Mouse (Mus musculus) kidney, embryonic 16.5 days (tissue): ENCODE measurements around the gene Acot5. TPM values are rescaled to one million over a fixed set of nuclear protein-coding genes. Genes with fewer than 3 reads are reported as not detected.
"Not testable (repeated sequence)": the region's sequence is repeated elsewhere in the genome, so short reads cannot be mapped to it uniquely, and the experiment has no call there.

Experiments used
- ATAC-seq: fragments of 200-750 bp; cut with Nextera tagmentation; 2 replicates; pipeline ENCODE4 v1.8.0; 2017; ENCODE audit warnings: moderate TSS enrichment; ENCODE audit not compliant: low FRiP score, low TSS enrichment
- H3K27ac ChIP-seq: fragments of 300-500 bp; sonication (generic); 2 replicates; pipeline ENCODE4 v1.5.1; 2014; ENCODE audit warnings: low read length
- H3K27me3 ChIP-seq: fragments of 300-500 bp; sonication (generic); 2 replicates; pipeline ENCODE4 v1.6.1; 2014; ENCODE audit warnings: low read length, control low read depth, mixed read lengths; ENCODE audit not compliant: insufficient read depth
- H3K36me3 ChIP-seq: fragments of 300-500 bp; sonication (generic); 2 replicates; pipeline ENCODE4 v1.6.1; 2014; ENCODE audit warnings: low read length, control low read depth, mixed read lengths; ENCODE audit not compliant: insufficient read depth
- H3K4me1 ChIP-seq: fragments of 300-500 bp; sonication (generic); 2 replicates; pipeline ENCODE4 v1.6.1; 2014; ENCODE audit warnings: low read length, control low read depth, mixed read lengths; ENCODE audit not compliant: insufficient read depth
- H3K4me2 ChIP-seq: fragments of 300-500 bp; sonication (generic); replicated peaks from 2 replicates; pipeline ENCODE4 v1.6.1; 2014; ENCODE audit warnings: low read depth, low read length
- H3K4me3 ChIP-seq: fragments of 300-500 bp; sonication (generic); 2 replicates; pipeline ENCODE4 v1.5.1; 2014; ENCODE audit warnings: mild to moderate bottlenecking, low read length
- H3K9ac ChIP-seq: fragments of 300-500 bp; sonication (generic); replicated peaks from 2 replicates; pipeline ENCODE4 v1.6.1; 2014; ENCODE audit warnings: low read length
- H3K9me3 ChIP-seq: fragments of 300-500 bp; sonication (generic); 2 replicates; pipeline ENCODE4 v1.6.1; 2016; ENCODE audit warnings: low read length, control low read depth
- WGBS: fragments of 180-500 bp; shearing (Covaris S2); extraction: QIAGEN DNeasy Blood & Tissue Kit; methylation state at CpG from one replicate; pipeline ENCODE4 v1.1.7; 2014; 5-methylcytosine and 5-hydroxymethylcytosine counted together
- polyA plus RNA-seq: library from polyadenylated mRNA; unstranded; fragments of >200 nt; fragmentation: Nextera tagmentation; extraction: Ambion mirVana; gene quantifications from 2 replicates; pipeline ENCODE4 v1.2.1, GENCODE M21; 2015

Gene Acot5
- polyA plus RNA-seq, 1 experiment from 2014 or later: not detected

GRCm38 (mm10) chr12:84053679-84054391 is 15.3 kb upstream of the Acot5 start:
- peak overlapping the region; percentile 50 for H3K4me3 ChIP-seq
- H3K27ac ChIP-seq: no peak overlapping the region
- 4% methylated on average over 33 of the region's 46 CpGs for WGBS
- no peaks in the 10 kb centered on the region for H3K9me3 ChIP-seq
- H3K4me1 ChIP-seq: peaks cover 4% of the 10 kb centered on the region; the same call in 1 of the 2 replicates
- H3K9ac ChIP-seq: peak overlapping the region; percentile 59
- H3K36me3 ChIP-seq: no peaks in the 10 kb centered on the region
- ATAC-seq: peak; percentile 54
- H3K27me3 ChIP-seq: peaks cover 11% of the 10 kb centered on the region
- peak overlapping the region; percentile 78 for H3K4me2 ChIP-seq

- Histone ChIP-seq H3K9me3 (peaks cover 3% of the 10 kb centered on the region; the same call in 1 of the 2 replicates), H3K4me1 (no peaks in the 10 kb centered on the region), H3K4me3 (no peak overlapping the region), H3K9ac (no peak overlapping the region), H3K27ac (no peak overlapping the region), H3K36me3 (no peaks in the 10 kb centered on the region), H3K4me2 (no peak overlapping the region), H3K27me3 (no peaks in the 10 kb centered on the region)
- ATAC-seq: no peak
- WGBS: 32% methylated on average over 2 of the region's 2 CpGs
Observed at GRCm38 (mm10) chr12:84060946-84061345, 8.2 kb upstream of the Acot5 start.

- H3K36me3 ChIP-seq: no peaks in the 10 kb centered on the region
- no peak for ATAC-seq
- H3K9me3 ChIP-seq: peaks cover 3% of the 10 kb centered on the region; the same call in 1 of the 2 replicates
- H3K9ac ChIP-seq: no peak overlapping the region
- H3K4me1 ChIP-seq: no peaks in the 10 kb centered on the region
- no peaks in the 10 kb centered on the region for H3K27me3 ChIP-seq
- H3K4me3 ChIP-seq: no peak overlapping the region
- WGBS: 95% methylated on average over 20 of the region's 20 CpGs
- no peak overlapping the region for H3K4me2 ChIP-seq
- H3K27ac ChIP-seq: no peak overlapping the region
Observed at GRCm38 (mm10) chr12:84062336-84062735, 6.8 kb upstream of the Acot5 start.

GRCm38 (mm10) chr12:84063228-84063627 is 5.9 kb upstream of the Acot5 start:
- peaks cover 3% of the 10 kb centered on the region; the same call in 1 of the 2 replicates for H3K9me3 ChIP-seq
- H3K4me1 ChIP-seq: no peaks in the 10 kb centered on the region
- no peak overlapping the region for H3K9ac ChIP-seq
- H3K4me3 ChIP-seq: no peak overlapping the region
- no peaks in the 10 kb centered on the region for H3K36me3 ChIP-seq
- H3K4me2 ChIP-seq: no peak overlapping the region
- peaks cover 8% of the 10 kb centered on the region for H3K27me3 ChIP-seq
- H3K27ac ChIP-seq: no peak overlapping the region
- 72% methylated on average over 5 of the region's 5 CpGs for WGBS
- ATAC-seq: no peak

- Histone ChIP-seq H3K9me3 (peaks cover 3% of the 10 kb centered on the region; the same call in 1 of the 2 replicates), H3K4me1 (no peaks in the 10 kb centered on the region), H3K27ac (no peak overlapping the region), H3K4me2 (no peak overlapping the region), H3K4me3 (no peak overlapping the region), H3K36me3 (no peaks in the 10 kb centered on the region), H3K27me3 (peaks cover 13% of the 10 kb centered on the region), H3K9ac (no peak overlapping the region)
- ATAC-seq: no peak
- WGBS: 75% methylated on average over 2 of the region's 2 CpGs
Observed at GRCm38 (mm10) chr12:84063833-84064232, 5.3 kb upstream of the Acot5 start.

GRCm38 (mm10) chr12:84064621-84065020 is 4.5 kb upstream of the Acot5 start:
- Histone ChIP-seq H3K27me3 (peaks cover 18% of the 10 kb centered on the region), H3K9ac (no peak overlapping the region), H3K9me3 (peaks cover 3% of the 10 kb centered on the region; the same call in 1 of the 2 replicates), H3K27ac (no peak overlapping the region), H3K4me2 (no peak overlapping the region), H3K36me3 (no peaks in the 10 kb centered on the region), H3K4me3 (no peak overlapping the region), H3K4me1 (peaks cover 5% of the 10 kb centered on the region; the same call in 1 of the 2 replicates)
- 72% methylated on average over 8 of the region's 8 CpGs for WGBS
- ATAC-seq: no peak

GRCm38 (mm10) chr12:84067752-84068151 is 1.4 kb upstream of the Acot5 start:
- Histone ChIP-seq H3K4me2 (no peak overlapping the region), H3K36me3 (no peaks in the 10 kb centered on the region), H3K4me3 (no peak overlapping the region), H3K9ac (no peak overlapping the region), H3K27ac (no peak overlapping the region), H3K27me3 (peaks cover 26% of the 10 kb centered on the region), H3K4me1 (peaks cover 5% of the 10 kb centered on the region; the same call in 1 of the 2 replicates), H3K9me3 (peaks cover 3% of the 10 kb centered on the region; the same call in 1 of the 2 replicates)
- WGBS: 83% methylated on average over 4 of the region's 4 CpGs
- ATAC-seq: no peak

GRCm38 (mm10) chr12:84068296-84068695 is 829 bp upstream of the Acot5 start:
- Histone ChIP-seq H3K4me2 (no peak overlapping the region), H3K9me3 (no peaks in the 10 kb centered on the region), H3K4me3 (no peak overlapping the region)

GRCm38 (mm10) chr12:84069582-84069981 is 457 bp downstream of the Acot5 start:
- under 1% methylated on average over 35 of the region's 52 CpGs for WGBS
- not testable (repeated sequence) for ATAC-seq, H3K4me1 ChIP-seq, H3K36me3 ChIP-seq, H3K27ac ChIP-seq, H3K9me3 ChIP-seq
- Histone ChIP-seq H3K27me3 (peaks cover 26% of the 10 kb centered on the region), H3K9ac (peak overlapping the region; percentile 46; the same call in 1 of the 2 replicates), H3K4me3 (peak overlapping the region; percentile 48), H3K4me2 (peak overlapping the region; percentile 67)

More at GRCm38 (mm10) chr12:84068296-84068695, 829 bp upstream of the Acot5 start:
- Histone ChIP-seq H3K36me3 (no peaks in the 10 kb centered on the region), H3K27me3 (peaks cover 26% of the 10 kb centered on the region), H3K9ac (no peak overlapping the region), H3K4me1 (peaks cover 5% of the 10 kb centered on the region; the same call in 1 of the 2 replicates), H3K27ac (no peak overlapping the region)
- ATAC-seq: no peak
- WGBS: 72% methylated on average over 8 of the region's 8 CpGs

- Histone ChIP-seq H3K4me2 (no peak overlapping the region), H3K36me3 (no peaks in the 10 kb centered on the region), H3K27me3 (peaks cover 26% of the 10 kb centered on the region), H3K4me3 (no peak overlapping the region), H3K27ac (no peak overlapping the region), H3K9me3 (no peaks in the 10 kb centered on the region), H3K9ac (no peak overlapping the region), H3K4me1 (peaks cover 5% of the 10 kb centered on the region; the same call in 1 of the 2 replicates)
- 73% methylated on average over 2 of the region's 2 CpGs for WGBS
- no peak for ATAC-seq
Observed at GRCm38 (mm10) chr12:84071696-84072095, 2.6 kb downstream of the Acot5 start.
